Mouse (Mus musculus) spleen, postnatal 14 days (tissue): ENCODE results near the gene Gm9513.

ENCODE experiments used
- DNase-seq, 2 experiments: peaks; one replicate each; pipeline ENCODE4 v3.0.0; 2021 to 2022; ENCODE audit warnings: low spot score in 2 of 2

Gm9513 gene

GRCm38 (mm10) chr9:36475338-36475737 lies at the start of gene Gm9513:
Gene Gm9513 (plus strand): TSS chr9:36475638.
- no peak for DNase-seq

- no peak for DNase-seq
These were observed 43.9 kb upstream of the Gm9513 start, which contains the start of gene Gm7257 for GRCm38 (mm10) chr9:36431584-36431983. Gene Gm7257 (plus strand): TSS chr9:36431884.

DNA sequence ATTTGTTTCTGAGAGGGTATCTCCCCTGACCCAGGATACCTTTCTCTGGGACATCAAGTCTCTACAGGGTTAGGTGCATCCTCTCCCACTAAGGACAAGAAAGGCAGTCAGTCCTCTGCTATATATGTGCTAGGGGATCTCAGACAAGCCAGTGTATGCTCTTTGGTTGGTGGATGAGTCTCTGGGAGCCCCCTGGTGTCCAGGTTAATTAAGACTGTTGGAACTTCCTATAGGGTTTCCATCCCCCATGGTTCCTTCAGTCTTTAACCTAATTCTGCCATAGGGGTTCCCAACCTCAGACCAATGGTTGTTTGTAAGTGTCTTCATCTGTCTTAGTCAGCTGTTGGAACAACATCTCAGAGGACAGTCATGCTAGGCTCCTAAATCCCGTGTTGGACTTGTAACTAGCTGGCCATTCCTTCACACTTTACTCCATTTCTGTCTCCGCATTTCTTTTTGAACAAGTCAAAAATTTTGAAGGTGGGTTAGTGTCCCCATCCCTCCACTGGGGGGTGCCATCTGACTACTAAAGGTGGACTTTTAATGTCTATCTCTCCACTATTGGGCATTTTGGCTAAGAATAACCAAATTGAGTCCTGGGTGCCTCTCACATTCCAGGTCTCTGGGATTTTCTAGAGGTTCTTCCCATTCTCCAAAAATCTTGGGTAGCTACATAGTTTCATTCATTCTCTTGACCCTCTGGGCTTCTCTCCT lies 40.2 kb upstream of the Gm9513 start:
- DNase-seq = no peak

DNA sequence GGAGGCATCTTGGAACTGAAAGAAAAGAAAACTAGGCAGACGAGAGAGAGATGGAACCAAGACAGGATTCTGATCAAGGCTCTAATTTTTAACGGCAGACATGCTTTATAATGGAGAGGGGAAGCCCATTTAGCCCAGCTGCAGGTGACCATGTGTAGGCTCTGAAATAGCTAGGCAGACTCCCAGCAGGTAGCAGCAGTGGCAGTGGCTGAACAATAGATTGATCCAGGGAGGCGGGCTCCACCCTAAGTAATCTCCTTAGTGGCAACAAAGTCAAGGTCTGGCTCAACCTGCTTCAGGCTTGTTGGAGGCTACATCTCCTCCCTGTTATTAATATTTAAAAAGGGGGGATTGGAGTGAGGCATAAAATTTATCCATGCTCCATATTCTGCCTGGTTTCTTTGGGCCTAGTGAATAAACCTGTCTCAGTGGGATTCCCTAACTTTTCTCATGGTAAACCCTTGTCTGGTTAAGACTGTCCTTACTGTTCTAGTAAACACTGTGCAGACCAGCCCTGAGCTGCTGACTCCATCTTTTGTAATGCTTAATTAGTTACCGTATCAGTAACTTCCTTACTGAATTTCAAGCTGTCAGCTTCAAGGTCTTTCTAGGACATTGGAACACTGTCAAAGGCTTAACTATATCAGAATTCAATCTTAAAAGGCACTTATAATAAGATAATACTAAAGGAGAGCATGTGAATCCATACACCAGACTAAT lies 19.2 kb downstream of the Gm9513 start:
- no peak for DNase-seq

GRCm38 (mm10) chr9:36495824-36496223 lies 20.4 kb downstream of the Gm9513 start:
- no peak for DNase-seq

GRCm38 (mm10) chr9:36504211-36504610 lies 28.8 kb downstream of the Gm9513 start:
- no peak for DNase-seq
